Mouse (Mus musculus): ENCODE data around the gene Cbx8. TPM values are rescaled to one million over a fixed set of nuclear protein-coding genes. Genes with fewer than 3 reads are reported as not detected.

Gene Cbx8
- polyA plus RNA-seq, 1 experiment from 2014 or later, result 13.8 TPM

- H3K9me3 ChIP-seq, result no peaks in the 10 kb centered on the region
- no peak for ATAC-seq (replicated peaks)
- no peaks in the 10 kb centered on the region for H3K36me3 ChIP-seq
- peaks cover 13% of the 10 kb centered on the region for H3K4me1 ChIP-seq
- no peak overlapping the region for H3K4me2 ChIP-seq (replicated peaks)
- H3K9ac ChIP-seq (replicated peaks), result no peak overlapping the region
- 59% methylated on average over 6 of the region's 6 CpGs for WGBS
- no peaks in the 10 kb centered on the region for H3K27me3 ChIP-seq
- no peak overlapping the region for H3K27ac ChIP-seq (replicated peaks)
- H3K4me3 ChIP-seq, result no peak overlapping the region
These were observed 33.2 kb upstream of the Cbx8 start for GRCm38 (mm10) chr11:119073876-119074433.

- Histone ChIP-seq H3K4me3 (no peak overlapping the region), H3K4me2 (replicated peaks) (no peak overlapping the region), H3K27me3 (no peaks in the 10 kb centered on the region), H3K9me3 (no peaks in the 10 kb centered on the region), H3K27ac (replicated peaks) (no peak overlapping the region), H3K36me3 (no peaks in the 10 kb centered on the region), H3K9ac (replicated peaks) (no peak overlapping the region), H3K4me1 (peaks cover 3% of the 10 kb centered on the region)
- ATAC-seq (replicated peaks), result no peak
- 52% methylated on average over 6 of the region's 6 CpGs for WGBS
These were observed 32.2 kb upstream of the Cbx8 start for GRCm38 (mm10) chr11:119072986-119073385.

GRCm38 (mm10) chr11:119072239-119072638 lies 31.5 kb upstream of the Cbx8 start:
- no peak for ATAC-seq (replicated peaks)
- Histone ChIP-seq H3K4me3 (no peak overlapping the region), H3K36me3 (no peaks in the 10 kb centered on the region), H3K9me3 (no peaks in the 10 kb centered on the region), H3K9ac (replicated peaks) (no peak overlapping the region), H3K27me3 (no peaks in the 10 kb centered on the region), H3K4me1 (no peaks in the 10 kb centered on the region; the same call in 1 of the 2 replicates), H3K27ac (replicated peaks) (no peak overlapping the region), H3K4me2 (replicated peaks) (no peak overlapping the region)
- 89% methylated on average over 7 of the region's 7 CpGs for WGBS

- no peak for ATAC-seq (replicated peaks)
- Histone ChIP-seq H3K27me3 (no peaks in the 10 kb centered on the region), H3K4me1 (no peaks in the 10 kb centered on the region), H3K9ac (replicated peaks) (no peak overlapping the region), H3K4me3 (no peak overlapping the region), H3K9me3 (no peaks in the 10 kb centered on the region), H3K27ac (replicated peaks) (no peak overlapping the region), H3K36me3 (no peaks in the 10 kb centered on the region), H3K4me2 (replicated peaks) (no peak overlapping the region)
- WGBS, result 84% methylated on average over 8 of the region's 8 CpGs
These were observed 26.1 kb upstream of the Cbx8 start for GRCm38 (mm10) chr11:119066841-119067240.

- Histone ChIP-seq H3K36me3 (no peaks in the 10 kb centered on the region), H3K4me1 (peaks cover 41% of the 10 kb centered on the region), H3K27me3 (peaks cover 36% of the 10 kb centered on the region), H3K9me3 (no peaks in the 10 kb centered on the region), H3K27ac (replicated peaks) (no peak overlapping the region), H3K9ac (replicated peaks) (no peak overlapping the region), H3K4me3 (no peak overlapping the region), H3K4me2 (replicated peaks) (no peak overlapping the region)
- WGBS, result 13% methylated on average over 3 of the region's 3 CpGs
- no peak for ATAC-seq (replicated peaks)
These were observed 18.5 kb upstream of the Cbx8 start for GRCm38 (mm10) chr11:119059256-119059655.

- ATAC-seq (replicated peaks), result no peak
- H3K9ac ChIP-seq (replicated peaks), result peak overlapping the region; percentile 6; the same call in 1 of the 2 replicates
- H3K4me3 ChIP-seq, result peak overlapping the region; percentile 21
- H3K36me3 ChIP-seq, result no peaks in the 10 kb centered on the region
- no peaks in the 10 kb centered on the region for H3K9me3 ChIP-seq
- peaks cover 48% of the 10 kb centered on the region for H3K4me1 ChIP-seq
- no peak overlapping the region for H3K27ac ChIP-seq (replicated peaks)
- peak overlapping the region; percentile 30 for H3K4me2 ChIP-seq (replicated peaks)
- H3K27me3 ChIP-seq, result peaks cover 36% of the 10 kb centered on the region
- WGBS, result 3% methylated on average over 58 of the region's 58 CpGs
These were observed 17.5 kb upstream of the Cbx8 start for GRCm38 (mm10) chr11:119058041-119058995.

- peak overlapping the region; percentile 79 for H3K9ac ChIP-seq (replicated peaks)
- peak overlapping the region; percentile 81; the same call in 1 of the 2 replicates for H3K27ac ChIP-seq (replicated peaks)
- peaks cover 39% of the 10 kb centered on the region for H3K27me3 ChIP-seq
- H3K4me3 ChIP-seq, result peak overlapping the region; percentile 57
- no peaks in the 10 kb centered on the region for H3K36me3 ChIP-seq
- 3% methylated on average over 9 of the region's 9 CpGs for WGBS
- ATAC-seq (replicated peaks), result no peak
- peak overlapping the region; percentile 95 for H3K4me2 ChIP-seq (replicated peaks)
- H3K9me3 ChIP-seq, result no peaks in the 10 kb centered on the region
- H3K4me1 ChIP-seq, result peaks cover 57% of the 10 kb centered on the region
These were observed 16.5 kb upstream of the Cbx8 start for GRCm38 (mm10) chr11:119057291-119057690.

GRCm38 (mm10) chr11:119056301-119057211 lies 15.8 kb upstream of the Cbx8 start:
- Histone ChIP-seq H3K4me2 (replicated peaks) (peak overlapping the region; percentile 95), H3K4me1 (peaks cover 60% of the 10 kb centered on the region), H3K9ac (replicated peaks) (peak overlapping the region; percentile 79), H3K36me3 (no peaks in the 10 kb centered on the region), H3K4me3 (peak overlapping the region; percentile 57), H3K27ac (replicated peaks) (peak overlapping the region; percentile 81), H3K27me3 (peaks cover 46% of the 10 kb centered on the region), H3K9me3 (no peaks in the 10 kb centered on the region)
- WGBS, result under 1% methylated on average over 62 of the region's 65 CpGs
- no peak for ATAC-seq (replicated peaks)

- H3K4me2 ChIP-seq (replicated peaks), result peak overlapping the region; percentile 95
- no peak for ATAC-seq (replicated peaks)
- peak overlapping the region; percentile 79 for H3K9ac ChIP-seq (replicated peaks)
- H3K27me3 ChIP-seq, result peaks cover 55% of the 10 kb centered on the region
- WGBS, result 1% methylated on average over 32 of the region's 32 CpGs
- H3K9me3 ChIP-seq, result no peaks in the 10 kb centered on the region
- H3K4me1 ChIP-seq, result peaks cover 60% of the 10 kb centered on the region
- H3K4me3 ChIP-seq, result peak overlapping the region; percentile 57
- no peaks in the 10 kb centered on the region for H3K36me3 ChIP-seq
- H3K27ac ChIP-seq (replicated peaks), result no peak overlapping the region
These were observed 14.9 kb upstream of the Cbx8 start for GRCm38 (mm10) chr11:119055571-119056131.

- peak overlapping the region; percentile 59 for H3K9ac ChIP-seq (replicated peaks)
- 1% methylated on average over 47 of the region's 47 CpGs for whole genome bisulfite sequencing
- H3K27me3 ChIP-seq, result peaks cover 56% of the 10 kb centered on the region
- H3K4me3 ChIP-seq, result peak overlapping the region; percentile 57
- H3K4me1 ChIP-seq, result peaks cover 60% of the 10 kb centered on the region
- peak overlapping the region; percentile 95 for H3K4me2 ChIP-seq (replicated peaks)
- no peaks in the 10 kb centered on the region for H3K36me3 ChIP-seq
- H3K9me3 ChIP-seq, result no peaks in the 10 kb centered on the region
- ATAC-seq (replicated peaks), result no peak
- H3K27ac ChIP-seq (replicated peaks), result peak overlapping the region; percentile 93
These were observed 13.9 kb upstream of the Cbx8 start for GRCm38 (mm10) chr11:119054351-119055345.
